Mouse (Mus musculus) neural tube, embryonic 14.5 days (tissue): Measurements from ENCODE around the gene Wscd2. TPM values are rescaled to one million over a fixed set of nuclear protein-coding genes. Genes with fewer than 3 reads are reported as not detected.

ENCODE experiments used
- ATAC-seq: fragments of 200-750 bp; cut with Nextera tagmentation; 2 replicates; pipeline ENCODE4 v1.8.0; 2017; ENCODE audit warnings: low read depth, mild to moderate bottlenecking, moderate TSS enrichment, moderate library complexity
- H3K27ac ChIP-seq: fragments of 300-500 bp; sonication (generic); 2 replicates; pipeline ENCODE4 v1.5.1; 2014; ENCODE audit warnings: low read depth, mild to moderate bottlenecking, control low read depth, low read length, moderate library complexity, mixed read lengths
- H3K27me3 ChIP-seq: fragments of 300-500 bp; sonication (generic); 2 replicates; pipeline ENCODE4 v1.6.1; 2014; ENCODE audit warnings: low read length; ENCODE audit not compliant: control insufficient read depth, insufficient read depth
- H3K36me3 ChIP-seq: fragments of 300-500 bp; sonication (generic); 2 replicates; pipeline ENCODE4 v1.6.1; 2014; ENCODE audit warnings: low read length, mixed read lengths; ENCODE audit not compliant: control insufficient read depth, insufficient read depth
- H3K4me1 ChIP-seq: fragments of 300-500 bp; sonication (generic); 2 replicates; pipeline ENCODE4 v1.6.1; 2014; ENCODE audit warnings: low read length; ENCODE audit not compliant: control insufficient read depth, insufficient read depth
- H3K4me2 ChIP-seq: fragments of 300-500 bp; sonication (generic); 2 replicates; pipeline ENCODE4 v1.6.1; 2014; ENCODE audit warnings: mild to moderate bottlenecking, low read depth, low read length, control low read depth
- H3K4me3 ChIP-seq: fragments of 300-500 bp; sonication (generic); 2 replicates; pipeline ENCODE4 v1.5.1; 2014; ENCODE audit warnings: low read depth, low read length, control low read depth, mixed read lengths
- H3K9ac ChIP-seq: fragments of 300-500 bp; sonication (generic); replicated peaks from 2 replicates; pipeline ENCODE4 v1.6.1; 2014; ENCODE audit warnings: low read depth, mild to moderate bottlenecking, control low read depth, low read length, mixed read lengths
- H3K9me3 ChIP-seq: fragments of 300-500 bp; sonication (generic); 2 replicates; pipeline ENCODE4 v1.6.1; 2016; ENCODE audit warnings: low read length; ENCODE audit not compliant: control insufficient read depth
- WGBS: fragments of 180-500 bp; shearing (Covaris S2); extraction: QIAGEN DNeasy Blood & Tissue Kit; methylation state at CpG from one replicate; pipeline ENCODE4 v1.1.7; 2014; 5-methylcytosine and 5-hydroxymethylcytosine counted together
- polyA plus RNA-seq: library from polyadenylated mRNA; unstranded; fragments of >200 nt; fragmentation: Nextera tagmentation; extraction: Ambion mirVana; gene quantifications from 2 replicates; pipeline ENCODE4 v1.2.1, GENCODE M21; 2014

Gene Wscd2
- polyA plus RNA-seq, 1 experiment from 2014 or later: 19.9 TPM

GRCm38 (mm10) chr5:113639126-113639525 lies 149.0 kb downstream of the Wscd2 start:
- no peaks in the 10 kb centered on the region for H3K27me3 ChIP-seq
- 0 out of 2 replicates have a peak, but pooled peaks cover 5% of the 10 kb centered on the region for H3K4me1 ChIP-seq
- H3K9ac ChIP-seq: no peak overlapping the region
- no peak overlapping the region for H3K4me2 ChIP-seq
- no peak overlapping the region for H3K4me3 ChIP-seq
- no peak for ATAC-seq
- H3K9me3 ChIP-seq: no peaks in the 10 kb centered on the region
- no peaks in the 10 kb centered on the region for H3K36me3 ChIP-seq
- H3K27ac ChIP-seq: no peak overlapping the region
- 81% methylated on average over 5 of the region's 5 CpGs for WGBS

Other genes starting within 250 kb of the Wscd2 start
- gene Sgsm1, start 179.5 kb upstream of the Wscd2 start, polyA plus RNA-seq: 15.3 and 17.0 TPM in 2 replicates
- gene Aym1, start 133.0 kb upstream of the Wscd2 start, polyA plus RNA-seq: not detected in 2 replicates
- gene Cmklr1, start 160.1 kb downstream of the Wscd2 start, polyA plus RNA-seq: 0.80 and 2.2 TPM in 2 replicates
- gene 1700069L16Rik, start 234.4 kb downstream of the Wscd2 start, polyA plus RNA-seq: not detected in 2 replicates
- 6.3 and 7.3 TPM in 2 replicates for gene Ficd, start 245.5 kb downstream of the Wscd2 start, polyA plus RNA-seq